Mouse (Mus musculus) limb, embryonic 11.5 days (tissue): ENCODE measurements around the gene Gm13539. TPM values are rescaled to one million over a fixed set of nuclear protein-coding genes. Genes with fewer than 3 reads are reported as not detected.
A peak's percentile ranks its signal among the peaks of the same experiment; 100 is the strongest.
"Not testable (repeated sequence)": the region's sequence is repeated elsewhere in the genome, so short reads cannot be mapped to it uniquely, and the experiment has no call there.

Source experiments
- ATAC-seq: fragments of 200-750 bp; cut with Nextera tagmentation; 2 replicates; pipeline ENCODE4 v1.8.0; 2017; ENCODE audit warnings: low read depth; ENCODE audit not compliant: insufficient number of reproducible peaks, low FRiP score, low TSS enrichment
- DNase-seq: peaks from one replicate; pipeline ENCODE4 v3.0.0-alpha.2; 2015; ENCODE audit warnings: low spot score
- H3K27ac ChIP-seq: fragments of 300-500 bp; sonication (generic); replicated peaks from 2 replicates; pipeline ENCODE4 v1.5.1; 2014; ENCODE audit warnings: low read depth, mild to moderate bottlenecking, low read length
- H3K27me3 ChIP-seq: fragments of 300-500 bp; sonication (generic); 2 replicates; pipeline ENCODE4 v1.6.1; 2014; ENCODE audit warnings: mild to moderate bottlenecking, low read length, mixed read lengths; ENCODE audit not compliant: control insufficient read depth, insufficient read depth
- H3K36me3 ChIP-seq: fragments of 300-500 bp; sonication (generic); 2 replicates; pipeline ENCODE4 v1.6.1; 2014; ENCODE audit warnings: mild to moderate bottlenecking, low read length, moderate library complexity, mixed read lengths; ENCODE audit not compliant: control insufficient read depth, insufficient read depth
- H3K4me1 ChIP-seq: fragments of 300-500 bp; sonication (generic); 2 replicates; pipeline ENCODE4 v1.6.1; 2014; ENCODE audit warnings: low read length, mixed read lengths; ENCODE audit not compliant: control insufficient read depth, insufficient read depth
- H3K4me2 ChIP-seq: fragments of 300-500 bp; sonication (generic); 2 replicates; pipeline ENCODE4 v1.6.1; 2014; ENCODE audit warnings: low read depth, mild to moderate bottlenecking, moderate library complexity; ENCODE audit not compliant: severe bottlenecking
- H3K4me3 ChIP-seq: fragments of 300-500 bp; sonication (generic); 2 replicates; pipeline ENCODE4 v1.5.1; 2014; ENCODE audit warnings: low read depth, low read length
- H3K9ac ChIP-seq: fragments of 300-500 bp; sonication (generic); 2 replicates; pipeline ENCODE4 v1.6.1; 2014; ENCODE audit warnings: mild to moderate bottlenecking, low read length
- H3K9me3 ChIP-seq: fragments of 300-500 bp; sonication (generic); 2 replicates; pipeline ENCODE4 v1.6.1; 2016; ENCODE audit warnings: low read length; ENCODE audit not compliant: control insufficient read depth
- WGBS: fragments of 180-500 bp; shearing (Covaris S2); extraction: QIAGEN DNeasy Blood & Tissue Kit; methylation state at CpG from one replicate; pipeline ENCODE4 v1.1.7; 2014; 5-methylcytosine and 5-hydroxymethylcytosine counted together
- polyA plus RNA-seq: library from polyadenylated mRNA; unstranded; fragments of >200 nt; fragmentation: Nextera tagmentation; extraction: Ambion mirVana; gene quantifications from 2 replicates; pipeline ENCODE4 v1.2.1, GENCODE M21; 2014

The Gm13539 gene
- polyA plus RNA-seq, 1 experiment from 2014 or later: 0.37 TPM

DNA sequence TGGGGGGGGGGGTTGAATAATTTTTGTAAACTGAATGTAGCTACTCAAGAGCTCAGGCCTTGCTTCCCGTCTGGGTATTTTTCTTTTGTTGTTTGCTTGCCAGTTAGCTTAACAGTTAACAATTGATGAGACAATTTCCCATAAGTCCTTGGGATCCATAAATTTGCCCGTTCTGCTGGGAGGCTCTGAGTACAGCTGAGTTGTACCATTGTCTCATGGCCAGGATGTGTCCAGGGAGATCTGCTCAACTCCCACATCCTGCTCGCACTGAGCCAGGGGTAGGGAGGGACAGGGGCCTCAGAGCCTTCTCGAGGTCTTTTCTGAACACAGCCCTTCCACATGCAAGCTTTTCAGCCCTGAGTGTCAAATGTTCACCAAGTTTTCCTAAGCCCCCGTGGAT, 16.0 kb downstream of the Gm13539 start:
- ATAC-seq: no peak
- 69% methylated on average over 5 of the region's 5 CpGs for WGBS
- Histone ChIP-seq H3K27ac (no peak overlapping the region), H3K9ac (no peak overlapping the region), H3K4me3 (no peak overlapping the region), H3K27me3 (no peaks in the 10 kb centered on the region), H3K4me1 (no peaks in the 10 kb centered on the region), H3K9me3 (no peaks in the 10 kb centered on the region), H3K4me2 (no peak overlapping the region), H3K36me3 (no peaks in the 10 kb centered on the region)
- DNase-seq: no peak

DNA sequence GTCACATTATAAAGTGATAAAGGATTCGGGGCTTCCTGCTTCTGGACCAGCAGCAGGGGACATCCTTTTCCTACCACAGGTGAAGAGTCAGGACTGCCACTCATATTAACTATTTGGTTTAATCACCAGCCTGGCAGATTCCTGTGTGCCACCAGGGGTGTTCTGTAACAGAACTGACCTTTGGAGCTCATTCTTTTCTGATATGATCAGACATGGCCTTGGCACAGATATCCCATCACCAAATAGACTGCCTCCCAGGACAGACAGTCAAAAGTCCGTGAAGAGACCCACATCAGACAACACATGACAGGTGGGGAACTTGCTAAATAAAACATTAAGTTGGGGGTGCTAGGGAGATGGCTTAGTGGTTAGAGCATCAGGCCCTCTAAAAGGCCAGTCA, 29.7 kb downstream of the Gm13539 start:
- DNase-seq: no peak
- 65% methylated on average over 2 of the region's 2 CpGs for WGBS
- Histone ChIP-seq H3K9ac (no peak overlapping the region), H3K27me3 (no peaks in the 10 kb centered on the region), H3K36me3 (no peaks in the 10 kb centered on the region), H3K4me3 (no peak overlapping the region), H3K27ac (no peak overlapping the region), H3K9me3 (no peaks in the 10 kb centered on the region), H3K4me2 (no peak overlapping the region), H3K4me1 (no peaks in the 10 kb centered on the region)
- no peak for ATAC-seq

DNA sequence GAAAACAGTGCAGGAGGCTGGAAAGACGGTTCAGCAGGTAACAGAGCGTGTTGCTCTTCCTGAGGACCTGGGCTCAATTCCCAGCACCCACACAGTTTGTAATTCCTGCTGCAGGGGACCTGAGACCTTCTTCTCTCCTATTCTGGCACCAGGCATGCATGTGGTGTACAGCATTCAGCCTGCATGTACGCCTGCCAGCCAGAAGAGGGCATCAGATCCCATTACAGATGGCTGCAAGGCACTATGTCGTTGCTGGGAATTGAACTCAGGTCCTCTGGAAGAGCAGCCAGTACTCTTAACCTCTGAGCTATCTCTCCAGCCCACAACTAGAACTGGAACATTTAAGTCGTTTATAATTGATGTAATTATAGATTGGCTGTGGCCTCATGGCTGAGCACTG, 31.3 kb downstream of the Gm13539 start:
- ATAC-seq: no peak
- no peak overlapping the region for H3K4me2 ChIP-seq
- H3K27me3 ChIP-seq: no peaks in the 10 kb centered on the region
- DNase-seq: no peak
- H3K9me3 ChIP-seq: no peaks in the 10 kb centered on the region
- H3K4me3 ChIP-seq: no peak overlapping the region
- H3K9ac ChIP-seq: no peak overlapping the region
- H3K36me3 ChIP-seq: no peaks in the 10 kb centered on the region
- no peak overlapping the region for H3K27ac ChIP-seq
- H3K4me1 ChIP-seq: no peaks in the 10 kb centered on the region
- 73% methylated on average over 5 of the region's 5 CpGs for WGBS

DNA sequence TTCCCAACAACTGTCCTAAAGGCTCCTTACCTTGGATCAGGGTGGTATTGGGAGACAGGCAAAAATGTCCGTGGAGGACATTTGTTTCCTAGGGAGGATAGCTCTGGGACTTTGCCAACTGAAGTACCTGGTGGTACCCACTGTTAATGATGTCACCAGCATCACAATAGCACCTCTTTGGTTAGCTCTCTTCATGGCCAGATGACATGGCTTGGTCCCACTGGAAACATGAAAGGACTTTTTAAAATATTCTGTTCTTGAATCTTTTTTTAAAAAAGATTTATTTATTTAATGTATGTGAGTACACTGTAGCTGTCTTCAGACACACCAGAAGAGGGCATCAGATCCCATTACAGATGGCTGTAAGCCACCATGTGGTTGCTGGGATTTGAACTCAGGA, 33.7 kb downstream of the Gm13539 start, which contains the start of gene Glt6d1:
Gene Glt6d1, minus strand, starts transcription at position 101 of the 400 bp plus-strand sequence.
- not testable (repeated sequence) for H3K4me2 ChIP-seq, ATAC-seq, H3K4me1 ChIP-seq, DNase-seq, H3K36me3 ChIP-seq, H3K4me3 ChIP-seq, H3K9me3 ChIP-seq, H3K27ac ChIP-seq, H3K9ac ChIP-seq, H3K27me3 ChIP-seq
- 70% methylated on average over 1 of the region's 1 CpGs for WGBS

DNA sequence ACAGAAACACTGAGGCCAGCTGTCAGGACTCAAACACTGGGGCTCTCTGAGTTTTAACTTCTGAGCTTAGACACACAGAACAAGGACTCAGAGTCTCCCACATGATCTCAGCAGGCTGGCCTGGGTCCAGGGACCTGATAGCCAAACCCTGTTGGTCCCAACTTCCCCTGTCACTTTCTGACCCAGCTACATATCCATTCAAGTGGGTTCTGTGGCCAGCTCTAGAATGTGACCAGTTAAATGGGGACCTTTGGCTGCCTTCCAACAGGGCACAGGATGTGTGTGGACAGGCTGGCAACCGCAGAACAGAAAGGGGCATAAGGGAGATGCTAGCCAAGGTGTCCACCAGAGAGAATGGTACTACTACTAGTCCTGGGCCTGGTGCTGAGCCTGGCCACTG, 40.7 kb downstream of the Gm13539 start, which contains the start of gene Lcn9:
Gene Lcn9, plus strand, starts transcription at position 348 of the 400 bp plus-strand sequence.
- H3K27me3 ChIP-seq: no peaks in the 10 kb centered on the region
- H3K4me2 ChIP-seq: no peak within 1 kb of the TSS
- ATAC-seq (no peak), DNase-seq (no peak)
- no peaks in the 10 kb centered on the region for H3K4me1 ChIP-seq
- H3K9ac ChIP-seq: no peak within 1 kb of the TSS
- WGBS: 100% methylated on average over 1 of the region's 1 CpGs
- H3K9me3 ChIP-seq: no peaks in the 10 kb centered on the region
- H3K36me3 ChIP-seq: no peaks in the 10 kb centered on the region
- H3K4me3 ChIP-seq: no peak within 1 kb of the TSS
- H3K27ac ChIP-seq: no peak within 1 kb of the TSS

DNA sequence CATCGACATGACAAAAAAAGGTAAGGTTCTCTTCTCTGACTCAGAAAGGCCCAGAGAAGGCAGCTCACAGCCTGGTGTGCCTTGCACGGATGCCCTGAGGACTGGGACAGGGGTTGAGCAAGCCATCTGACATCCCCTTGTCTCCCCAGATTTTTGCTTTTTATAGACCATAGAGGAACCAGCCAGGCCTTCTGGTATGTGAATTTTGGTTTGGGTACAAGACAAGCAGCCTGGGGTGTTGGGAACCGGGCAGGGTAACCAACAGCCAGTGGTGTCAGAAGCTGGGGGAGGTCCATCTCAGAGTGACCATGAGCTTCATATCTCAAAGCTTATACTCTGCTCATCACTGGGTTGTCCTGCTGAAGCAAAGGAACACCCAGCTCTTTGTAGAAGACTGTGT, 42.7 kb downstream of the Gm13539 start:
- H3K9ac ChIP-seq: no peak overlapping the region
- ATAC-seq (no peak), DNase-seq (no peak)
- no peak overlapping the region for H3K4me3 ChIP-seq
- H3K27me3 ChIP-seq: no peaks in the 10 kb centered on the region
- H3K27ac ChIP-seq: no peak overlapping the region
- no peaks in the 10 kb centered on the region for H3K9me3 ChIP-seq
- H3K4me2 ChIP-seq: no peak overlapping the region
- no peaks in the 10 kb centered on the region for H3K4me1 ChIP-seq
- 82% methylated on average over 3 of the region's 3 CpGs for WGBS
- H3K36me3 ChIP-seq: no peaks in the 10 kb centered on the region

DNA sequence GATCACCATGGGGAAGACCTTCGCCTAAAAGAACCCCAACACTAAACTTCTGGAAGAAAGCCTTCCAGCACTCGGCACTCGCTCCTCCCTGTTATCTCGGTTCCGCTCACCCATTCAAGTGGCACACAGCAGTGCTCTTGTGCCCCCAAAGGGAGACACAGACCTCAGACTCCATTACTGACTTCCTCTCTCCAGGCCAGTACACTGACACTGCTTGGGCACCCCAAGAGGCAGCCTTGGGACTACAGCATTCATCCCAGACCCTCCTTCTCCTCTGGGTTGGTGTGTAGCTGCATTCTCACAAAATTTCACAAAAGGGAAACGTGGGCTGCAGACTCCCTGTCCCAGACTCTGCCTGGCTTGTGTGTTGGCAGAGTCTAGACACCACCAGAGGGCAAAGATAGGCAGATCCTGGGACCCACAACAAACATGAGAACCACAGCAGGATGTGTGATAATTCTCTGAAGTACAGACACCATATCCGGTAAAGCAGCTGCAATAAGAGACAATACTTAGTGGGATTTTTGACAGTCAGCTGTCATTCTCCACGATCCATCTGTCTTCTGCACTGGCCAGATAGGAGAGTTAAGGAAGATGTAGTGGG, 46.4 kb downstream of the Gm13539 start:
- Histone ChIP-seq H3K27ac (no peak overlapping the region), H3K9ac (no peak overlapping the region), H3K36me3 (no peaks in the 10 kb centered on the region), H3K4me1 (no peaks in the 10 kb centered on the region), H3K27me3 (no peaks in the 10 kb centered on the region), H3K4me3 (no peak overlapping the region), H3K9me3 (no peaks in the 10 kb centered on the region), H3K4me2 (no peak overlapping the region)
- ATAC-seq (no peak), DNase-seq (no peak)
- 81% methylated on average over 8 of the region's 8 CpGs for WGBS

DNA sequence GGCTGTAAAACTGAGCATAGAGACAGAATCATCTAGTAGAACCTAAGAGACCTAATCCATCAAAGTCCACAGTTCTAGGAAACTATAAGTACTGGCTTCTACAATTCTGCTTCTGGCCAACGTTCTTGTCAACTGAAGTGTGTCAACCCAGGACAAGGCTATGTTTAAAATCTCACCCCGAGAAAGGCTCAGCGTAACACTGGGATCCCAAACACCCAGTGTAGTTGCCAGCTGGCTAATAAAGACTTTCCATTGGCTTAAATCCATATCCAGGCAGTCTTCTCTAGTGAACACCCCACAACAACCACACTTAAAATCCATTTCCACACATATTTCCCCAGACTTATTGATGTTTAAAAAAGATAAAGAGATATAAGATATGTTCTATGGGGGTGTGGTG, 48.7 kb downstream of the Gm13539 start:
- H3K9ac ChIP-seq: no peak overlapping the region
- no peaks in the 10 kb centered on the region for H3K36me3 ChIP-seq
- H3K27ac ChIP-seq: no peak overlapping the region
- ATAC-seq: no peak
- H3K4me2 ChIP-seq: no peak overlapping the region
- 76% methylated on average over 3 of the region's 3 CpGs for WGBS
- H3K9me3 ChIP-seq: no peaks in the 10 kb centered on the region
- no peak overlapping the region for H3K4me3 ChIP-seq
- DNase-seq: no peak
- H3K27me3 ChIP-seq: no peaks in the 10 kb centered on the region
- H3K4me1 ChIP-seq: no peaks in the 10 kb centered on the region

DNA sequence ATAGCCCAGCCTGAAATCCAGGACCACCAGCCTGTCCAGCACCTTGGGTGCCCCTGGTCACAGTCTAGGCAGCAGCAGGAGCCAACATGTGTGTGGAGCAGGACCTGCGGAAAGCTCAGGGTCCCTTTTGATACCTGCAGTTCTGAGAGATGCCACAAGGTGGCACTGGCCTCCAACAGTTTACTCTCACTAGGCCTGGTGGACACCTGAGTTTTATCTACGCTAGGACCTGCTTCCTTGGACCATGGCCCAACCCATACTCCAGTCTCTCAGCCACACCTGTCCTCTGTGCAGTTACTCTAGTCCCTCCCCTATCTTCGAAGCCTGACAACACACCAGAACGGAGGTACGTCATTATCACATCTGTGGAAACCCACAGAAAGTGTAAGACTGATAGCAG, 54.2 kb downstream of the Gm13539 start:
- no peak for ATAC-seq
- H3K27ac ChIP-seq: no peak overlapping the region
- H3K4me2 ChIP-seq: no peak overlapping the region
- no peaks in the 10 kb centered on the region for H3K9me3 ChIP-seq
- H3K27me3 ChIP-seq: no peaks in the 10 kb centered on the region
- 43% methylated on average over 5 of the region's 5 CpGs for WGBS
- peak; percentile 84 for DNase-seq
- no peaks in the 10 kb centered on the region for H3K36me3 ChIP-seq
- no peak overlapping the region for H3K9ac ChIP-seq
- no peaks in the 10 kb centered on the region for H3K4me1 ChIP-seq
- no peak overlapping the region for H3K4me3 ChIP-seq
